Mouse (Mus musculus) lung, embryonic 14.5 days (tissue): ENCODE results near the gene Mepe. TPM values are rescaled to one million over a fixed set of nuclear protein-coding genes. Genes with fewer than 3 reads are reported as not detected.

ENCODE experiments used
- ATAC-seq: fragments of 200-750 bp; cut with Nextera tagmentation; 2 replicates; pipeline ENCODE4 v1.8.0; 2017; ENCODE audit warnings: mild to moderate bottlenecking, moderate TSS enrichment, moderate library complexity; ENCODE audit not compliant: insufficient read depth
- DNase-seq: peaks from one replicate; pipeline ENCODE4 v3.0.0-alpha.2; 2015
- H3K27ac ChIP-seq: fragments of 300-500 bp; sonication (generic); 2 replicates; pipeline ENCODE4 v1.5.1; 2014; ENCODE audit warnings: low read depth, mild to moderate bottlenecking, moderate library complexity
- H3K27me3 ChIP-seq: fragments of 300-500 bp; sonication (generic); 2 replicates; pipeline ENCODE4 v1.6.1; 2014; ENCODE audit warnings: low read length, control low read depth; ENCODE audit not compliant: insufficient read depth
- H3K36me3 ChIP-seq: fragments of 300-500 bp; sonication (generic); 2 replicates; pipeline ENCODE4 v1.6.1; 2014; ENCODE audit warnings: control low read depth; ENCODE audit not compliant: insufficient read depth
- H3K4me1 ChIP-seq: fragments of 300-500 bp; sonication (generic); 2 replicates; pipeline ENCODE4 v1.6.1; 2014; ENCODE audit warnings: antibody characterized with exemption, control low read depth; ENCODE audit not compliant: insufficient read depth
- H3K4me2 ChIP-seq: fragments of 300-500 bp; sonication (generic); 2 replicates; pipeline ENCODE4 v1.6.1; 2014; ENCODE audit warnings: mild to moderate bottlenecking
- H3K4me3 ChIP-seq: fragments of 300-500 bp; sonication (generic); 2 replicates; pipeline ENCODE4 v1.5.1; 2014; ENCODE audit warnings: low read depth, low read length
- H3K9ac ChIP-seq: fragments of 300-500 bp; sonication (generic); 2 replicates; pipeline ENCODE4 v1.6.1; 2014
- H3K9me3 ChIP-seq: fragments of 300-500 bp; sonication (generic); 2 replicates; pipeline ENCODE4 v1.6.1; 2016; ENCODE audit warnings: low read depth, low read length, control low read depth
- CTCF ChIP-seq: IDR thresholded peaks from 2 replicates; pipeline ENCODE4 v1.5.1; 2016; ENCODE audit warnings: antibody characterized with exemption, low read depth
- WGBS: fragments of 180-500 bp; shearing (Covaris S2); extraction: QIAGEN DNeasy Blood & Tissue Kit; methylation state at CpG from one replicate; pipeline ENCODE4 v1.1.7; 2014; 5-methylcytosine and 5-hydroxymethylcytosine counted together
- polyA plus RNA-seq: library from polyadenylated mRNA; unstranded; fragments of >200 nt; fragmentation: Nextera tagmentation; extraction: Ambion mirVana; gene quantifications from 2 replicates; pipeline ENCODE4 v1.2.1, GENCODE M21; 2014

The Mepe gene
- polyA plus RNA-seq, 1 experiment from 2014 or later = not detected

DNA sequence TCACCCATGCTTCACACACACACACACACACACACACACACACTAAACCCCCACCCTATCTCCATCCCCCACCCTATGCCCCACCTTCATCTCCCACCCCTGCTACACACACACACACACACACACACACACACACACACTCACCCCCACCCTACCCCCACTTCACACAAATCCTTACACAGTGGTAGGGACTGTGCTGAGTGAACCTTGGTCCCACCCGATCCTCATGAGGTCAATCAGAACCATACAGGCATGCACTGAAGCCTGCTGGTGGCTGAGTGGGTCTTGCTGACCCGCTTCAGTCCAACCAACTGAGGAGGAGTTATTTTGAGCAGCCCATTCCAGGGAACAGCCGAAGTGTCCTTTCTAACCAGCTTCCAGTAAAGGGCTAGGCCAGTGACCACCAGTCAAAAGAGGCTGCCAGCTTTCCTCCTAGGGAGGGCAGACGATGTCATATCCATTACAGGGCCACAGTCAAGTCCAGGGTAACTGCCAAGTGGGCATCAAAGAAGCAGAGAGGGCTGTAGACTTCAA, 3.3 kb downstream of the Mepe start:
- DNase-seq = no peak
- H3K9ac ChIP-seq = no peak overlapping the region
- WGBS = 78% methylated on average over 4 of the region's 4 CpGs
- no peaks in the 10 kb centered on the region for H3K36me3 ChIP-seq
- H3K27me3 ChIP-seq = no peaks in the 10 kb centered on the region
- no peak overlapping the region for H3K4me3 ChIP-seq
- no peak overlapping the region for H3K4me2 ChIP-seq
- H3K9me3 ChIP-seq = no peaks in the 10 kb centered on the region
- H3K4me1 ChIP-seq = no peaks in the 10 kb centered on the region
- peak; percentile 38; the same call in 1 of the 2 replicates for ATAC-seq
- TF ChIP-seq CTCF = no peak
- H3K27ac ChIP-seq = no peak overlapping the region

DNA sequence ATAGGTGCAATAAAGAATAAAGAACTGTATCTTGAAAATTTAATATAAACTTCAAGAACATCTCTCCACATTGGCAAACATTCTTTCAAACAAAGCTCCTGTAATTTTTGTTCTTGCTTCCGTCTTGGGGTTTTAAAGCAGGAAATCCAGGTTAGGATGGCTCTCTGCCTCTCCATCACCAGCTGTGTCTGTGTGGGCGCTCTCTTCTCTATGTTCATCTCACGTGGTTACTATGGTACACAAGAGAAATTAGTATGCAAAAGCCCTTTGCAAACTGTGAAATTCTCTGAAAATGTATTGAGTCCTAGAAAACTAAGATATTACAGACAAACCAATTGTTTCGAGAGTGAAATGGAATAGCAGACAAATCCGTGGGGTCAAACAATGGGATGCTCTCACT, 4.3 kb downstream of the Mepe start:
- no peak for DNase-seq
- no peak for TF ChIP-seq CTCF
- H3K4me3 ChIP-seq = no peak overlapping the region
- no peak overlapping the region for H3K4me2 ChIP-seq
- WGBS = 71% methylated on average over 5 of the region's 5 CpGs
- H3K9me3 ChIP-seq = no peaks in the 10 kb centered on the region
- H3K9ac ChIP-seq = no peak overlapping the region
- no peaks in the 10 kb centered on the region for H3K4me1 ChIP-seq
- no peaks in the 10 kb centered on the region for H3K27me3 ChIP-seq
- no peak for ATAC-seq
- no peaks in the 10 kb centered on the region for H3K36me3 ChIP-seq
- no peak overlapping the region for H3K27ac ChIP-seq

DNA sequence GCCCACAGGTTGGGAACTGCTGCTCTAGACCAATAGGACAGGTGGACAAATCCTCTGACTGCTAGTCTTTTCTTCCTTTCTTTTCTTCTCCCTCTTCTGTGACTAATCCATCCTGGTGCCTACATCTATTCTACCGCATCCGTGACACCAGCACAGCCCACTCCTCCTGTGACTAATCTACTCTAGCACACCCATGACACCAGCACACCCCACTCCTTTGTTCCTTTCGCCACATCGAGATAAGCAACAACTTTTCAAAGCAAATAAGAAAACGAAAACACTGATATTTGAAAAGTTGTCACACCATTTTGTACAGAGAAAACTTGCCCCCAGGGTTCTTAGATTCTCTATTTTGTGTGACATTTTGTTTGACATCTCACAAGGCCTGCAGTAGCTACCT, 5.0 kb downstream of the Mepe start:
- WGBS = 67% methylated on average over 5 of the region's 5 CpGs

DNA sequence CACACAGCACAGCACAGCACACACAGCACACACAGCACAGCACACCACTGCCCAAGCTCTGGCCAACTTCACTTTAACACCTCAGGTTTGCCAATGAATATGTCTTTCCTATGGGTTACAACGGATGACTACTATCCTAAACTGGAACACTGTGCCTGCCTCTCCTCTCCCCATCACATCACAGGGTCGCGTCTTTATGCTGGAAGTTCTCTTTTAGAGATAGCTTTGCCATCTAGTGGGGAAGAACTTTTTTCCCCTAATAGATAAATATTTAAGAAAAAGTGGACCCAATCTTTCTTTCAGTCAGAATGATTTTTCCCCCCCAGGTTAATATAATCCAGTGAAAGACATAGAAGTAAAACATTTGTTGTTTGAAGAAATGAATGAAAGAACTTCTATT, 7.2 kb downstream of the Mepe start:
- TF ChIP-seq CTCF = no peak
- 33% methylated on average over 3 of the region's 3 CpGs for WGBS
- Histone ChIP-seq H3K36me3 (no peaks in the 10 kb centered on the region), H3K27ac (no peak overlapping the region), H3K4me1 (no peaks in the 10 kb centered on the region), H3K4me3 (no peak overlapping the region), H3K9me3 (no peaks in the 10 kb centered on the region), H3K9ac (no peak overlapping the region), H3K27me3 (no peaks in the 10 kb centered on the region), H3K4me2 (no peak overlapping the region)
- DNase-seq = peak; percentile 37
- no peak for ATAC-seq

More for the DNA sequence above, 5.0 kb downstream of the Mepe start:
- Histone ChIP-seq H3K4me2 (no peak overlapping the region), H3K9ac (no peak overlapping the region), H3K4me1 (no peaks in the 10 kb centered on the region), H3K27me3 (no peaks in the 10 kb centered on the region), H3K27ac (no peak overlapping the region), H3K4me3 (no peak overlapping the region), H3K36me3 (no peaks in the 10 kb centered on the region), H3K9me3 (no peaks in the 10 kb centered on the region)
- TF ChIP-seq CTCF = no peak
- ATAC-seq (no peak), DNase-seq (no peak)

DNA sequence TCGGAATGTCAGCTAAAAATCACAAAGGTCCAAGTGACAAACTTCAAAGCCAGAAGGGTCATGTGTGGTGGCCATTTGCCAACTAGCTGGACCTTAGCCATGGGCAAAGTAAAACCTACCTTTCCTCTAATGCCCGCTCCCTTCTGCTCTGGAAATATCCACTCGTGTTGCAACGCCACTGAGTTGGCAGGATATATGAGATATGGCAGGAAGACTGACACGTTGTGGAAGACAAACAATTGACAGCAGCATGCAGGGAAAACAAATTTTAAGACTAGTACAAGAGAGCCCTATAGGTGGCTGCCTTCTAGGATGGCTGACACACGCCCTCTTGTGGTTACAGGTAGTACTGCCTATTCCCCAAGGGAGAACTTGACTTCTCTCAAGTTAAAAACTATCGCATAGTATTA, 8.1 kb downstream of the Mepe start:
- Histone ChIP-seq H3K4me2 (peak overlapping the region; percentile 3; the same call in 1 of the 2 replicates), H3K36me3 (no peaks in the 10 kb centered on the region), H3K4me3 (no peak overlapping the region), H3K9me3 (no peaks in the 10 kb centered on the region), H3K27me3 (no peaks in the 10 kb centered on the region), H3K4me1 (no peaks in the 10 kb centered on the region), H3K9ac (no peak overlapping the region), H3K27ac (no peak overlapping the region)
- peak; percentile 78 for ATAC-seq
- peak; percentile 91 for DNase-seq
- WGBS = 25% methylated on average over 7 of the region's 7 CpGs
- peak; percentile 91 for TF ChIP-seq CTCF

DNA sequence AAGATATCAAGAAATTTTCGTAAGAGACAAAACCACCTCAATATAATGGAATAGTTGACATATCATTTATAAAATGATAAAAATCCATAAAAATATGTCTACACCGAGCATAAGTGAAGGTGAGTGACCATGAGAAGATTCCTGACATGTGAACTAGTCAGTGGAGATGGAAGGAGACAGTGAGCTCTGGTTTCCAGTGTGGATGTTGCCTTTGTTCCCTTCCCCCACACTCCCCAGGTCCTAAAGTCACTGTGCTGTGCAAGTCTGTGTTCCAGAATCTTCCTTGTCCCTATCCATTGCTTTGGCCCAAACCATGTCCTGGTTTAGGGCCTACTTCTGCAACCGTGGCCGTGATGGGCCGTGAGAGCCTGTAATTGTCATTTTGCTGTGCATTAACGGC, 8.5 kb downstream of the Mepe start:
- DNase-seq = no peak
- no peak overlapping the region for H3K4me3 ChIP-seq
- 76% methylated on average over 6 of the region's 6 CpGs for WGBS
- no peak overlapping the region for H3K9ac ChIP-seq
- no peaks in the 10 kb centered on the region for H3K4me1 ChIP-seq
- H3K27me3 ChIP-seq = no peaks in the 10 kb centered on the region
- H3K36me3 ChIP-seq = no peaks in the 10 kb centered on the region
- no peak for TF ChIP-seq CTCF
- H3K9me3 ChIP-seq = no peaks in the 10 kb centered on the region
- H3K27ac ChIP-seq = no peak overlapping the region
- no peak overlapping the region for H3K4me2 ChIP-seq
- ATAC-seq = peak; percentile 33; the same call in 1 of the 2 replicates

DNA sequence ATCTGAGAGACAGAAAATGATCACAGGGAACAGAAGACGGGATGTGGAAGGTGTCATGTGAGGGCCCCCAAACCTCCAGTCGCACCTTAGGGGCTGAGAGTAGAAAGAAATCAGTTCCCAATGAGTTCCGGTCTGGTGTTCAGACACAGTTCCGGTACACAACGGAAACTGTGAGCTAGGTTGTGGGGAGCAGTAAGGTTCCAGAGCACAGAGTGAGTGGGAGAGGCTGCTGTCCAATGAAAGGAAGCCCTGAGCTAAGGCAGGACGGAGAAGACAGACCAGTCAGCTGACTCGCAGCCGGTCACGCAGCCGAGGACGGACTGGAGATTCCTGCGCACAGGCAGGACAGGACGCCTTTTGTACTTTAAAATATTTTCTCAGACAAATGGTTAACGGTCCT, 9.4 kb downstream of the Mepe start:
- 82% methylated on average over 14 of the region's 14 CpGs for WGBS
- no peak overlapping the region for H3K4me2 ChIP-seq
- no peaks in the 10 kb centered on the region for H3K27me3 ChIP-seq
- no peak for ATAC-seq
- H3K9ac ChIP-seq = no peak overlapping the region
- no peak for TF ChIP-seq CTCF
- no peaks in the 10 kb centered on the region for H3K9me3 ChIP-seq
- no peak for DNase-seq
- no peaks in the 10 kb centered on the region for H3K4me1 ChIP-seq
- no peak overlapping the region for H3K27ac ChIP-seq
- H3K4me3 ChIP-seq = no peak overlapping the region
- no peaks in the 10 kb centered on the region for H3K36me3 ChIP-seq

DNA sequence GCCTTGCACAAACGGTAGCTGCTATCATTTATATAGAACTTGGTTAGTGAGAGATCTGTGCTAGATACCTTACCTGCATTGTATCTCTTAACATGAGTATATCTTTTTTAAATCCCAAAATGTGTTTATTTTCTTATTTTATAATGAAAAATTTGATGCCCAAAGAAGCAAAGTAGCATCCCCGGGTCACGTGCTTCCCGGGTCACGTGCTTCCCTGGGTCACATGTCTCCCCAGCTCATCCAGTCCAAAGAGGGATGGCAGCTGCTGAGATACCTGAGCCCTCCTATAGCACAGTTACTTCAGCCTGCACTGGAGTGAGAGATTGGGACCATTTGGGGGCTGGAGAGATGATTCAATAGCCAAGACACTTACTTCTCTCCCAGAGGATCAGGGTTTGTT, 10.8 kb downstream of the Mepe start:
- WGBS = 76% methylated on average over 5 of the region's 5 CpGs
- Histone ChIP-seq H3K27me3 (no peaks in the 10 kb centered on the region), H3K36me3 (no peaks in the 10 kb centered on the region), H3K4me1 (no peaks in the 10 kb centered on the region), H3K4me3 (no peak overlapping the region), H3K27ac (no peak overlapping the region), H3K4me2 (no peak overlapping the region), H3K9ac (no peak overlapping the region), H3K9me3 (no peaks in the 10 kb centered on the region)
- DNase-seq = no peak
- ATAC-seq = no peak
- TF ChIP-seq CTCF = no peak
